Mouse (Mus musculus) spleen, adult 2 months (tissue): Measurements from ENCODE around the gene Wnt9b.

Experiments used
- CTCF ChIP-seq: fragments of 200-500 bp; IDR thresholded peaks from 2 replicates; pipeline ENCODE4 v1.5.1; 2011; ENCODE audit warnings: mild to moderate bottlenecking, inconsistent platforms; ENCODE audit not compliant: insufficient read depth, insufficient read length, insufficient replicate concordance; ENCODE audit errors: extremely low read depth
- POLR2A ChIP-seq: fragments of 200-500 bp; IDR thresholded peaks from 2 replicates; pipeline ENCODE4 v1.6.1; 2011; ENCODE audit warnings: low read depth, low read length, inconsistent platforms

DNA sequence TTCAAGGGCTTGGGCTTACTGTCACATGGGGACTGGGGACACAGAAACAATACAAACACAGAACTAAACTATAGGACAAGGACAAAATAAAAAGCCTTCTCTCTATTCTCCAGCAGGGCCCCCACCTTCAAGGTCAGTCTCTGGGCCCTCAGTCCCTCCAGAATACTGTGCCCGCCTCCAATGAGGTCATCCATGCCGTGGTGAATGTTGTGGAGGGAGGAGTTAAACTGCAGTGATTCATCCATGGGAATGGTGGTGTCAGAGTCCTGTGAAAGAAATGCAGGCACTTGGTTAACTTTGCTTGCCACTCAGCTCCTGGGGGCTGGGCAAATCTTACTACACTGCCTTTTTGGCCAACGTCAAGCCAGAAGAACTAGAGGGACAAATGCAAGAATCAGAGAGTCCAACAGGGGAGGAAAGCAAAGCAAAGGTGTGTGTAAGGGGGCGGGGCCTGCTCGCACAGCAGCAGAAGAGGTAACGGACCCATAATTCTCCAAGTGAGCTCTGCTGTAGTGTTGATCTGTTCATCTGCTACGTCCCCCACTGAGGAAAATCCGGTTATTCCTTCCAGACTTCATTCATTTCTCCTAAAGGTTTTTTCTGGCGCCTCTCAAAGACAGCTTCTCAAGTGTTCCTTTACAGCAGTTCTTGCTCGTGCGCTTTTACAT, 65.8 kb downstream of the Wnt9b start:
- TF ChIP-seq POLR2A (no peak), CTCF (no peak)
